Mouse (Mus musculus) adipocyte (in vitro differentiated cells): ENCODE data around the gene Nrxn2.

ENCODE experiments used
- DNase-seq: peaks from one replicate; pipeline ENCODE4 v3.0.0-alpha.2; 2016; ENCODE audit warnings: low spot score

The Nrxn2 gene

DNA sequence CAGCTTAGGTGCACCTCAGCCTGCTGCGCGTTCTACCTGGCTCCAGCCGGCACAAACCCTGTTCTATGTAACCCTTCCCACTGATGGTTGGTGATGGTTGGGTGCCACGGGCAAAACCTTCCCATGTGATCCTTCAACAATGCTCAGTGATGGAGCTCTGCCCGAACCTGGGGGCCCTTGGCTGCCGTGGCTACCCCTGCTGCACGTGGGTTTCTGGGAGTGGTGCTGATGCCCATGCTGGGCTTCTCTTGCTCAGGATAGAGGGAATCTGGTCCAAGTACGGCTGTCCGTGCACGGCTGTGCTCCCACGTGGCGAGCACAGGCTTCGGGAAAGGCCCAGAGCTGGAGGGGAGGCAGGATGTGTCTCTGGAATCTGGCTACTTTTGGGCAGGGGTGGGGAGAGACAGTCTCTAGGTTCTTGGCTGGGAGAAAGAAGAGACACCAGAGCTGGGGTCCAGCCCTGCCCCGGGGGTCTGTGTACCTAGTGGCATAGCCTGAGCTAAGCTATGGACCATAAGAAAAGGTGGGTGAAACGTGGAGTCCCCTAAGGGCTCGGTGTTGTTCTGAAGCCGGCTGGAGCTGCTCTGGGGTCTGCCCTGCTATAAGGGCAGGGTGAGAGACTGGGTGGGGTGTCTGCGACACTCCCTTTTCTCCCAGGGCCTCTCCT is 76.1 kb downstream of the Nrxn2 start:
- no peak for DNase-seq

DNA sequence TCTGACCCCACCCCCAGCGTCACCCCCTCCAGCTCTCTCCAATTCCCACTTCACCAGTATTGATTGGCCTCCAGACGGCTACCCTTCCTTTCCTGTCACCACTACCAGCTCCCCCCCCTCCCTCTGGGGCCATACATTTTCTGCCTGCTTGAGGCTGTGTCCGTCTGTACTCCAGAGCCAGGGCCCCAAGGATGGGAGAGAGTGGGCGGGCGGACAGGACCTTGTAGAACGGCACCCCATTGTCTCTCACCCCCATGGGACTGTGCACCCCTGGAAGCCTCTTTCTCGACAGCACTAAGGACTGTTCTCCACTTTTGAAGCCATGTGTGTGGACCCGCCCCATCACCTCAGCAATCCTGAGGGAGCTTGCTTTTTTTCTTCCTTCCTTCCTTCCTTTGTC is 77.2 kb downstream of the Nrxn2 start:
- no peak for DNase-seq

DNA sequence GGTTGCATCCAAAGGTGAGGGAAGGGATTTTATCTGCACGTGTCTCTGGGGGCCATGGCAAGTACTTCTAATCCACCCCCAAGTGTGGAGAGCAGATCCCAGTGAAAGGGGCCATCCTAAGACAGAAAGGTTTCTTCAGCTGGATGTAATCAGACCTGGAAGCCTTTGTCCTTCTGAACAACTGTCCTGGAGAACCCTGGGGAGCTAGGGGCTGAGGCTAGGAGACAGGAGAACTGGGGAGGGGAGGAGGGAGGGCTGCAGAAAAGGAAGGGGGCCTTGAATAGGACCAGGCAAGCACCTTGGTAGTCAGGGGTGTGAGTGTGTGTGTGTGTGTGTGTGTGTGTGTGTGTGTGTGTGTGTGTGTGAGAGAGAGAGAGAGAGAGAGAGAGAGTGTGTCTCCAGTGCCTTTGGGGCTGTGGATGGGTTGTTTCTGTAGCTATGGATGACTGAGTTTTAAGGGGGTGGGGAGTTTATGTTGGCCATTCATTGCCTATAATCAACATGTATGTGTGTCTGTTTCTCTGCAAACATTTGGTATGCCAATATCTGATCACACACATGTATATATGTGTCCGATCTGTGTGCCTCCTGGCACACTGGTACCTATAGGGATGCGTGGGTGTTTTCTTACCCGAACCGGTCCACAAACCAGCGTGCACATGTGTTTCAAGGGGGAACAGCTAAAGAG is 78.1 kb downstream of the Nrxn2 start:
- DNase-seq = no peak

DNA sequence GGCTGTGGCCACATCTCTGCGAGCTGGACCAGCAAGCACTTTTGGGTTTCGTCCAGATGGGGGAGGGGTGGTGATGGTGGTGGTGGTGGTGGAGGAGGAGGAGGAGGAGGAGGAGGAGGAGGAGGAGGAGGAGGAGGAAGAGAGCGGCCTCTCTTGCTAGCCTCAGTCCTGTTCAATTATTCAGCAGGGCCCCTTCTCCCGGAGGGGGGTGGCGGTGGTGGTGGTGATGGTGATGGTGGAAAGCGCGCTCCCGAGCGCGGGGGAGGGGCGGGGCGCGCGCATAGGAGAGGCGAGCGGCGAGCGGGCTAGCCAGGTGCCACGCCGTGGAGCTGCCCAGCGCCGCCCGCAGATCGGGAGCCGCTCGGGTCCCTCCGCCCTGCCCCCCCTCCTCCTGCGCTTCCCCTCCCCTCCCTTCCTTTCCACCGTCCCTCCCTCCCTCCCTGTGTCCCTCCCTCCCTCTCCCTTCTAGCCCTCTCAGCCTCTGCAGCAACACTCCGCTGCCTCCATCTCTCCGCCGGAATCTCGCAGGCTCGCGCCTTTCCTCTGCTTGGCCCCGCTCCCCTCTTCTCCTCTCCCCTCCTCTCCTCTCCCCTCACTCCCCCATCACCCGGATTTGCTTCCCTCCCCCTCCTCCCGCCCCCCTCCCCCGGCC is 78.7 kb downstream of the Nrxn2 start:
- no peak for DNase-seq

DNA sequence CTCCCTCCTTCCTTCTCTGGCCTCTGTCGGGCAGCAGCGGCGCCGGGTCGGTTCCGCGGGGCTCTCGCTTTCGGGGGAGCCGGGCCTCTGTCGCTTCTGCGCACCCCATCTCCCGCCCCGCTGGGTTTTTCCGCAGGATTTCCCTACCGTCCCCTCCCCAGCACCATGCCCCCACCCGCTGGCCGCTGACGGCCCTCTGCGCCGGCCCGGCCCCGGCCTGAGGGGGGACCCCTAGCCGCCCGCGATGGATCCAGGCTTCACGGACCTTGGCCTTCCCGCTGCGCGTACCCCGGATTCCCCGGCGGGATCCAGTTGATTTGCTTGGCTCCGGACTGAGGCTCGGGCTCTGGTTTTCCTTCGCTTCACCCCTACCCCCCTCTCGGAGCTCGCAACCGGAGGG is 79.3 kb downstream of the Nrxn2 start:
- no peak for DNase-seq

DNA sequence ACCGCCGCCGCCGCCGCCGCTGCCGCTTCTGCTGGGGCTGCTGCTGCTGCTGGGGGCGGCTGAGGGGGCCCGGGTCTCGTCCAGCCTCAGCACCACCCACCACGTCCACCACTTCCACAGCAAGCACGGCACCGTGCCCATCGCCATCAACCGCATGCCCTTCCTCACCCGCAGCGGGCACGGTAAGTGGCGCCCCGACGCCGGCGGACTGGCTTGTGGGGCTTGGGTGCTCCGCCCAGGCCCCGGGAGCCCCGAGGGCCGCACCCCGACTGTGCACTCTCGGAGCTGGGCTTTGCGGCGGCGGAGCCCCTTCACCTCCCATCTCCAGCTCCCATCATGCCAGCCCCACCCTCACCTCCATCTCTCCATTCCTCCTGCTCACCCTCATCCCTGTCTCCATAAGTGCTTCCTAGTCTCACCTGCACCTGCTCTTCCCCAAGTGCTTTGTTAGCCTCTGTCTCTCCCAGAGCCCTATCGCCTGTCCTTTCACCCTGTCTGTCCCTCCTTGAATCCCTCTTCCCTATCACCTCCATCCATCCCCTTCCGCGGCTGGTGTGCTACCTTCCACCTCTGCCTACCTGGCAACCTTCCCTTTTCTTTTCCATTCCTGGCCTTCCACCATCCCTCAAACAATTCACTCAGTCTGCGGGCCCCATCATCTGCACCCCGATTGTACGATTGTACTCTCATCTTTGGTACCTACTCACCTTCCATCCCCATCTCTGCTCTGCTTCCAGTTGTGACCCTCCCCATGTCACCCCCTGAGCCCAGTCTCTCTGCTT is 80.0 kb downstream of the Nrxn2 start:
- DNase-seq = no peak

DNA sequence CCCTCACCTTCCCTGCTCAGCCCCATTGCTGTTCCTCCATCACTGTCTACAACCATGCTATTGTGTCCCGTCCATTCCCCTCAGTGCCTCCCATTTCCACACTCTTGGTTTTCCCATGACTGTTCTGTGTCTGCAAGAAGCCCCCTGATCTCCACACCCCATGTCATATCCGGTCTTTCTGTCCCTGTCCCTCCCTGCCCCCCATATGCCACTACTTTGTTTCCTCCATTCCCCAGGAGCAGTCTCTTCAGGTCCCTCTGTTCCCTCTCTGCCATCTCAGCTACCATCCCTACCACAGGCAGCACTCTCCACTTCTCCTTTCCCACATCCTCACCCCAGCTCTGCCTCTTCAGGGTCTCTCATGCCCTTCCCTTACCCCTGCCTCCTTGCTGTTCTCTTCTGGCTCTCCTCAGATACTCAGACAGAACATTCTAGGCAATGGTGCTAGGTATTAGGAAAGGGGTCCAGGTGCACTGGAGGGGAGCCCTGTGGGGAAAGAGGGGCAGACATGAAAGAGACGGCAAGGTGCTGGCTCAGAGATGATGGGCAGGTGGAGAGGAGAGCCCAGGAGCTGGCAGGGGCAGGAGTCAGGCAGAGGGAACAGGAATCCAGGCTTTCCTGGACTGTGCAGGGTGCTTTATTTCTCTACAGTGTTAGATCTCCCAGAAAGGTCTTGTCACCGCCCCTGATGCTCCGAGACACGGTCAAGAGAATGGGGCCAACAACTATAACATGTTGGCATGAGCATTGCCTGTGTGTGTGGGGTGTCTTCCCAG is 81.5 kb downstream of the Nrxn2 start:
- DNase-seq = no peak

DNA sequence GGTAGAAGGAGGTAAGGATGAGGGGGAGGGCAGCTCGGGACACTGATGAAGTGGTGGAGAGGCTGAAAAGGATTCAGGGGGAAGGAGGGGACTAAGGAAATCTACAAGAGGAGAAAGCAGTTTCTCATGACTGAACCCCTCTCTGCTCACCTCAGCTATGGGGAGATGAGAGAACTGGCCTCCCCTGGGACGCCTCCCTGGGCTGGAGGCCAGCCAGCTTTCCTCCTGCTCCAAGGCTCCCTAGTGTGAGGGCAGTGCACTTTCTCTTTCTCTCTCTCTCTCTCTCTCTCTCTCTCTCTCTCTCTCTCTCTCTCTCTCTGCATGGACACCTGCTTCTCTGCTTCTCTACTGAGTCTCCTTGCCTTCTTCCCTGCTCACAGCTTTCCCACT is 82.1 kb downstream of the Nrxn2 start:
- DNase-seq = no peak

DNA sequence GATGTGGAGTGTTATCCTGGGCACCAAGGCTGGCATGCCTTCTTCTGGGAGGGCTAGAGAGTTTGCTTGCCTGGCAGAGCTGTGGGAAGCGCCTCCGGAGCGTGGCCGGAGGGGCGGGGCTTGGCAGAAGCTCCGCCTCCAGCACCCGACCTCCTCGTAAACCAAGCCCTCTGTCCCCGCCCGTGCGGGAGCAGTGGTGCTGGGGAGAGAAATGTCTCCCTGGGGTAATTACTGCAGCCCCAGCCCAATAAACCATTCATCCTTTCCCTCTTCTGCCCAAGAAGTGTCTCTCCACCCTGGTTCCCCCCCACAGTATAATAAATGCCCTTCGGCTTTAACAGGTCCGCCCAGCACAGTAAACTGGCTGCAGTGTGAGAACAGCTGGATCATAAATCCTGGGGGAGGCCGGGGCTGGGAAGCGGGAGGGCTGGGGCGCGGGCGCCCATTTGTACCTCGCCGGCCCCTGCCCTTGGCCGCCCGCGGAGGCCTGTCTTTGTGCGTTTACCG is 83.6 kb downstream of the Nrxn2 start:
- DNase-seq = no peak

DNA sequence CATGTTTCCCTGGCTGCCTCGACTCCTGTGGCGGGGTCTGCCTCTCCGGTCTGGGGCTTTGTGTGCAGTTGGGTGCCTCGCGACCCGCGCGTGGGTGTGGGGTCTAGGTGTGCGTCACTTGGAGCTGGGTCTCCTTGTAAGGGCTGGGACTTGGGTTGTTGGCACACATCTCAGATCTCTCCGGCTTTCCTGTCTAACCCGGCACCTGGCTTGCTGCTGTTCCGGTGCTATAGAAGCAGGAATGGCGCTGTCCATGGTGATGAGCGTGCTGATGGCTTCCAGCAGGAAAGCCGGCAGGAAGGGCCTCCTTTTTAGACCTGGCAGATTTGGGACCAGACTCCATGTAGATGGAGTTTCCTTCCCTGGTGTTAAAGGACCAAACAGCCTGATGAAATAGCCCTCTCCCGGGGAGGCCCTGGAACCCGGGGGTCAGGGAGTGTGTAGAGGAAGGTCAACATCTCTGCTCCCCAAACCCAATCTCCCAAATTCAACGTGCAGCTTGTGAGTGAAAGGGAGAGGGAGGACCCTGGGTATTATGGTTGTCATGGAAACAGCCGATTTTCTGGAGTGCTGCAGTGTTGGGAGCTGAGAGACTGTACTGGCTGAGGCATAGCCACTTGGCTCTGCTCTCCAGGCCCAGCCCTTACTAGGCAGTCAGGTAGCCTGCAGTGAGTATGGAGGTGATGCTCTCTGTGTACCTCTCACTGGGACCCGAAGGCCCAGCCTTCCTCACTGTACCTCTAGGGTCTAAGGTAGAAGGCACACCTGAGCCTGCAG is 84.2 kb downstream of the Nrxn2 start:
- DNase-seq = peak; percentile 72

DNA sequence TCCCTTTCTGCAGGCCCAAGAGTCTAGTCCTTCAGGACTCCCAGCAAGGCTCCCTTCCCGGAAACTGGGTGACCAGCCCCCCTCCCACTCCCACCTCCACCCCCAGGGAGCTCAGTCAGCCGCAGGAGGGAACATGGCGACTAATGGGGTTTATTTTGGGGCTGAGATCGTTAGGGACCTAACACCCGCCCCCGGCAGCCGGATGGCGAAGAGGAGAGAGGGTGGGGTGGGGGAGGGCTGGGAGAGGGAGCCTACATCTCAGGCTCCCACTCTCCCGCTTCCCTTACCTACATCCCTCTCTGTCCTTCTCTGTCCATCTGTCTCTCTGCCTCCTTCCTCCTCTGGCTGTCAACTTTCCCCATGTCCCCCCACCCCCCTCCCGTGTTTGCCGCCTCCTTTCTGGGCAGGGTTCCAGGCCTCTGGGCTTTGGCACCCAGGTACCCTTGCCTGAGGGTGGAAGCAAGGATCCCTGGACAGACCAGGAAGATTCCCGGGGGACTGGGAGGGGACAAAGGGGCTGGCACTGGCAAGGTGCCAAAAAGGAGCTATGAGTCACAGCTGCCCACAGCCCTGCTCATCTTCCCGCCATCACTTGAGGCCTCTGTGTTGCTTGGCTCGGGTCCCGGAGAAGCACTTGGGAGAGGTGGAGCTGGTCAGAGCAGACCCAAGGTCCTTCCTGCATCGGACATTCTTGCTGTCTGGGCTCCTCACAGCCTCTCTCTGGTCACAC is 85.6 kb downstream of the Nrxn2 start:
- DNase-seq = peak; percentile 64

DNA sequence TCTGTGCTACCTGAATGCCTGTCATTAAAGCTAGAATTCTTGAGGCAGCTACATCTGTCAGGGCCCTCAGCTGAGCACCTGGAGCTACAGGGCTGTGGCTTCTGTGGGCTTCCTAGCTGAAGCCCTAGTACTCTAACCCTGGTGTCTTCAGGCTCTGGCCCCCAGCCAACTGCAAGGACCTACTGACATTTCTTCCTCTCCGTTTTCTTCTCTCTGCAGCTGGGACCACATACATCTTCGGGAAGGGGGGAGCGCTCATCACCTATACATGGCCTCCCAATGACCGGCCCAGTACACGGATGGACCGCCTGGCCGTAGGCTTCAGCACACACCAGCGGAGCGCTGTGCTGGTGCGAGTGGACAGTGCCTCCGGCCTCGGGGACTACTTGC is 86.1 kb downstream of the Nrxn2 start:
- no peak for DNase-seq

DNA sequence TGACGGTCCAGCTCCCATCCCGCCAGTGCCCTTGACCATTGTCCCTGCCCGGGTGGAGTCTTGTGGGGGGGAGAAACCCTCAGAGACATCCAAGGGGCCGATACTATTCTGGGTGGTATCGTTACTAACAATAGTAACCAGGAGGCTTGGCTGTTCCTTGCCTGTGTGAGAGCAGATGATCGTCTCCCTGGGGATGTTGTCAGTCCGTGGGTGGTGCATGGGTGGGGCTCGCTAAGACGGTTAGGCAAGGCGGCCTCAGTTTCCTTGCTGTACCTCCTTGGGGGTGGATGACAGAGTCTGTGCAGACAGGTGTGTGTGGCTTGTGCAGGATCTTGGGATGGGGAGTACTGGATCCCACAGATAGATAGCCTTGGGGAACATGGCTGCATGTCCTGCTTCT is 88.9 kb downstream of the Nrxn2 start:
- no peak for DNase-seq

DNA sequence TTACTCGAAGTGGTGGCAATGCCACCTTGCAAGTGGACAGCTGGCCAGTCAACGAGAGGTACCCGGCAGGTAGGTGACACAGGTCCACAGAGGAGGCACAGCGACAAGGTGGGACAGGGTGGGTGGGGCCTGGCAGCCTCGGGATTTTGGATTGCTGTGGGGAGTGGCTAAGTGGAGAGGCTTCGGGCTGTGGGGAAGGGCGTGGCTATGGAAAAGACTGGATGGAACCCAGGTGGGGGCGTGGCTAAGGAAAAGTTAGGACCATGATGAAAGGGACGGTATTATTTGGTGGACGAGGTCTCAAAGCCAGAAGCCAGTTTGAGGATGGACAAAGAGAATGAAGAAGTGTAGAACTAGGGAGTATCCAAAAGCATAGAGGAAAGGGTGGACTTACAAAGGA is 91.3 kb downstream of the Nrxn2 start:
- DNase-seq = no peak

DNA sequence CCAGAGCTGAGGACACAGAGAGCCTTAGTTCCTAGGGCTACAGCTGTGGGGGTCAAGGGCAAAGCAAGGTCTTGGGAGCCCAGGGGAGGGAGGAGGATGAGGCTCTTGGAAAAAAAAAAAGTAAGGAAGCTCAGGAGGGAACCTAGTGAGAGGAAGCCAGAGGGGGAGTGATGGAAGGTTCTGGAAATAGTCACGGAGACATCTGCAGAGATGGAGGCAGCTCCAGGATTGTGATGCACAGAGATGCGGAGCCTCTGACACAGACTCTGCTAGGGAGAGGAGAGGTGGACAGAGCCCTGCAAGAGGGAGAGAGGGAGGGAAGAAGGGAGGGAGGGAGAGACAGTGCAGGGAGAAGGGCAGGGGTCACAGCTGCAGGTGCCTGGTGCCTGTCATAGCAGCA is 92.0 kb downstream of the Nrxn2 start:
- no peak for DNase-seq

DNA sequence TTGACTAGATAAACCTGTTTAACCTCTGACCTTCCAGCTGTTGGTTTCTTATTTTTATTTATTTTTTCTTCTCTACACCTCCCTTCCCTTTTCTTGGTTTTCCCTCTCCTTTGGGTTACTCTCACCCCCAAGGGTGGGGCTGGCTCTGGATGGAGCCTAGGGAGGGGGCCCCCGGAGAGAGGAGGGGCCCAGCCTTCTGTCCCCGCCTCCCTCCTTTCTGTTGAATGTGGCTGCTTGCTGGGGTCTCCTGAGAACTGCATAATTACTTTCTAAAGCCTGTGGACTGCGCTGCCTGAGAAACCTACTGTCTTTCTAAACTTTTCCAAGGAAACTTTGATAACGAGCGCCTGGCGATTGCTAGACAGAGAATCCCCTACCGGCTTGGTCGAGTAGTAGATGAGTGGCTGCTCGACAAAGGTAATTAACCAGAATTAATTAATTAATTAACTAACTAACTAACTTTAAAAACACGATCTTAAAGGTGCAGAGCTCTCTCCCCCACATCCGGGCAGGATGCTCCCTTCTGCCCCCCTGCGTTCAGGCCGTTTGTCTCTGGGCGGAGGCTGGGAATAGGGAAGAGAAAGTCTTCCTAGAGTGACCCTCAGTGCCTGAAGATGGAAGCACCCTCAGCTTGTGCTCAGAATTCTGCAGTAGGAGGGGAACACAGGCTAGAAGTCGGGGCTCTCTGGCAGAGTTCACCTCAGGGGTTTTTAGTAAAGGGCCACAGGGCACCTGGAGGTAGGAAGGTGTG is 95.0 kb downstream of the Nrxn2 start:
- no peak for DNase-seq

DNA sequence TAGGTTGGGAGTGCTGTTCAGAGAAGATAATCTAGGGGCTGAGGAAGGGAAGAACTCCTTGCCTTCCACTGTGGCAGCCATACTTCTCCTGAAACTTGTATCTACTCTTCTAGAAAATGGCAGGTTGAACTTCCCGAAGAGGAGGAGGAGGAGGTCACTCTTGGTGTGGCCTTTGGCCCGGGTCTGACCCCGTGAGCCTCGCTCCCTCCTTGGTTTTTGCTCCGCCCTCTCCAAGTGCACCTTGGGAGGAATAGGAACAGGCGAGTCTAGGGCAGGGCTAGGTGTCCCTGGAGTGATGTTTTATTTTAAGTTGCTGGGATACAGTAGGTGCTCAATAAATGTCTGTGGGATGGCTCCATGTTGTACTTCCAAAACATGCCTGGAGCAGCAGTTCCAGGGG is 96.4 kb downstream of the Nrxn2 start:
- no peak for DNase-seq

DNA sequence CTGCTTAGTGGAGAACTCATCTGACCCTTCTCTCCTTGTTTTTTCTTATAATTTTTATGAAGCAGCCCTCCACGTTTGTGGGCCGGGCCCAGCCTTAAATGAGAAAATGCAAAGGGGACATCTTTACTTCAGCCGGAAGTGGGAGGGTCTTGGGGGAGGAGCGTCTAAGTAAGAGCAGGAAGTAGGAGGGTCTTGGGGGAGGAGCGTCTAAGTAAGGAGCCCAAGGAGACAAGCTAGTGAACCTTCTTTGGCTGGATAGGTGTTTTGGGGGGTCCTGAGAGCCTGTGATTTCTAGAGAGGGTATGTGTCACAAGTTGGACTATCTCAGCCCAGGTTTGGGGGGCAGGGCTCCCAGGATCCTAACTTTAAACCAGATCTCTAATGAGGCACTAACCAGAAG is 96.9 kb downstream of the Nrxn2 start:
- no peak for DNase-seq

DNA sequence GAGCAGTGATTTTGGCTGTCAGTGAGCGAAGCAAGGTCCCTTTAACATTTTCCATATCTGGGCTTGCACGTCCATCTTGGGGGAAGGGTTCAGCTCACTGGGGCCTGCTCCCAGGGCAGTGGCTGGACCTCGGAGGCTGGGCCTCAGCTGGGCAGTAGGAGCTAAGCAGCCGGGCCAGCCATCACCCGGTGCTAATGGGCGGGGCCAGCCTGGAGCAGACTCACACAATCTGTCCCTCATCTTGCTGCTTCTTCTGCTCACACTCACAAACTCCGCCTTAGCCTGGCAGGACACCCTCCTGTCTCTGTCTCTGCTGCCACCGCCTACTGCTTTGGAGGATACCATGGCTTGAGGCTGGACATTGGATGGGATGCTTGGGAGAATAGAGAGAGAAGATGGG is 97.6 kb downstream of the Nrxn2 start:
- no peak for DNase-seq

DNA sequence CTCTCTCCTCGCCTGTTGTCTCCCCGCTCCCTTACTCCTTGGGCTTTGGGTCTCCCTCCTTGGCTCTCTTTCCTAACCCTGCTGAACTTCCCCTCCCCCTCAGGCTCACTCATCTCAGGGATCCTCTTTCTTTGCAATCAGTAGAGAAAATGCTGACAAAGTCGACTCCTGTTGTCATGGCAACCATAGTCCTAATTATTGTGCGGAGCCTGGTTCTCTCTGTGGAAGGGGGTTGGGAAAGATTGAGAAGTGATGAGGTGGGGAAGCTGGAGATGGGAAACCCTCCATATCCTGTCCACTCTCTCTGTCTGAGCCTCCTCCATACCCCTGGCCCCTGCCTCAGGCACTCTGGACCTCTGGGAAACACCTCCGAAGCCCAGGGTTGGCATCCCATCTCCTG is 100.1 kb downstream of the Nrxn2 start:
- DNase-seq = no peak
